Mouse (Mus musculus): ENCODE data around the gene 4930523C07Rik.

4930523C07Rik gene

DNA sequence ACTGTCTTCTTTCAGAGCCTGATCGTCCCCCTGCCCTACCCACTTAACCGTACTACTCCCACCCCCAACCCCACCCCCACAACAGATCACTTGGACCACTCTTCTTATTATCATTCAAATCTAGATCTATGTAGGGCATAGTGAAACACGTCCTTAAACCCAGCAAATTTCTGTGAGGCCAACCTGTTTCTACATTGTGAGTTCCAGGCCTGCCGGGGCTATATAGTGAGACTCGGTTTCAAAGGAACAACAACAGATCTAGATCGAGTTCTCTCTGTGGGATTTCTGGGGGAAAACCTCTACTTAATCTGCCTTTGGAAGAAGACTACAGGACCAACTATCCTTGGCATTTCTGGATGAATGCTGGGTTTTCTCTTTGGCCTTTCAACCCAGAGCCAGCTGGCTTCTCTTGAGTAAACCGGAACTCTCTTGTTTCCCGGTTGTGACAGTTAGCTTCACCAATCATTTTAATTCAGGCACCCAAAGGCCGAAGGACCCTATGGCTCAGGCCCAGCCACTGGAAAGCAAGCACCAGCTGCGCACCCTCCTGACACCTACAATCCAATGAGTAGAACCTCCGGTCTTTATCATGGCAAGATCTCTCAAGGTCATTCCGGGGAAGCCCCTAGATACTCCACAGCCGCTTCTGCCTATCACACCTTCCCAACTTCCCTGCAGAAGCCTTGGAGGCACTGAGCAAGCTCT lies 759 bp upstream of the 4930523C07Rik start:
- CTCF ChIA-PET, result interaction anchor here in 1 of 4 experiments (0.7 kb wide), 1 partner anchor 19 kb away, joined by 4 read pairs; no protein-coding TSS in a partner anchor

DNA sequence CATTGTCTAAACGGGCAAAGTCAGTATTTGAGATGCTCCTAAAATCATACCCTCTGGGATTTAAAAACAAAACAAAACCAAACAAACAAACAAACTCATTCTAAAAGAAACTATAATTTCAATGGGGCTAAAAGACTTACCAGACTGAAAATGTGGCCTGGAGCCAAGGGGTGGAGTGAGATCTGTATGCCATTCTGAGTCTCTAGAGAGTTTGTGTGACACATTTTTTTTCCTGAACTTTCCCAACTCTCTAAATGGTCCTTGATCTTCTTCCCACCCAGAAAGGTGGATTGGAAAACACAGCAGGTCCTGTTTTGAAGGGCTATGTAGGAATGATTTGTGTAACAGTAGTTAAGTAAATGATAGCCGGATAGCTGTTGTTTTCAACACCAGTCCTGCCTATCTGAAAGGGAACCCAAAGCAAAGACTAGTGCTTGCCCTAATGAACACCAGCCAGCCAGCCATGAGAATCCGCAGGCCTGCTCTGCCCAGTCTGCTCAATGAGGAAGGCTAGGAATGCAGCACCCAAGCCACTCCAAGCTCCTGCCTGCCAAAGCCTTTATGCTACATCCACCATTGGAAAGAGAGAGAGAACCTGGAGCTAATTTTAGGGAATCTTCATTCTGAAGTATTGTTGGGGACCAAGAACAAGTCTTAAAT lies 1.0 kb downstream of the 4930523C07Rik start:
- POLR2A ChIA-PET, result interaction anchor here in 2 of 4 experiments (0.6 to 1.1 kb wide), 2 partner anchors 8 to 464 kb away, joined by 4 read pairs; no protein-coding TSS in a partner anchor

More for the DNA sequence above, 759 bp upstream of the 4930523C07Rik start:
- POLR2A ChIA-PET, result interaction anchor here in 1 of 4 experiments (0.5 kb wide), 2 partner anchors 135 to 573 kb away, joined by 3 read pairs; no protein-coding TSS in a partner anchor

DNA sequence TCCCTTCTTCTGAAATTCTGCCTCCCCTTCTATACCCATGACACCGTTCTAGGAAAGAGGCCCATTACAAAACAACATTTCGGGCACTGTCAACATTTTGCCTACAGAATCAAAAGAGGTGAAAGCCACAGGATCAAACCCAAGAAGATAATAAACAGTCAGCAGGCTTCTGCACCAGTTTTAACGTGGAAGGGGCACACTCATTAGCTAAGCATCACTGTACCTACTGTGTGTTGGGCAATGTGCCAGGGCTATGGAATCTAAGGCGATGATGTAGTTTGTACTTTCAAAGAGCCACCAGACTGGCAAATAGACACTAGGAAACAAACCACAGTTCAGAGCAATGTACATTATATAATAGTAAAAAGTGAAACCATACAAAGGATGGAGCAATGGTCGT lies 1.8 kb downstream of the 4930523C07Rik start:
- ChIA-PET POLR2A (no interaction called here), CTCF (no interaction called here)

More for the DNA sequence above, 1.0 kb downstream of the 4930523C07Rik start:
- CTCF ChIA-PET, result interaction anchor here in 2 of 4 experiments (0.5 to 1.0 kb wide), 2 partner anchors 22 to 185 kb away, joined by 3 read pairs; no protein-coding TSS in a partner anchor

DNA sequence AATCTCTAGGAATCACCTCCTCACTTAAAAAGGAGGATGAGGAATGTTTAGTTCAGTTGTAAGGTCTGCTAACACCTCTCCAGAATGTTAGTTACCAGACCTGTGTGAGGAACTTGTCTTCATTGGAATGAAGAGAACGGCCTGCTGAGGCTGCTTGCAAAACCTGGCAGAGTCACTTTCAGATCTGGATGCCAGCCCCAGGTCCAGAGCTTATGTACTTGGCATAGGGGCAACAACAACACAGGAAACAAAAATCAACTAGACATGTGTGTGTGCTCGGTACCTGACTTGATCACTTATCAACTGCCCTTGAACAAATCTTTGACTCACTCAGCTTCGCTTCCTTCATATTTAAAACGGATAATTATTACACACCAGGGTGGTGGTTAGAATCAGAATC lies 2.6 kb downstream of the 4930523C07Rik start:
- ChIA-PET POLR2A (no interaction called here), CTCF (no interaction called here)

DNA sequence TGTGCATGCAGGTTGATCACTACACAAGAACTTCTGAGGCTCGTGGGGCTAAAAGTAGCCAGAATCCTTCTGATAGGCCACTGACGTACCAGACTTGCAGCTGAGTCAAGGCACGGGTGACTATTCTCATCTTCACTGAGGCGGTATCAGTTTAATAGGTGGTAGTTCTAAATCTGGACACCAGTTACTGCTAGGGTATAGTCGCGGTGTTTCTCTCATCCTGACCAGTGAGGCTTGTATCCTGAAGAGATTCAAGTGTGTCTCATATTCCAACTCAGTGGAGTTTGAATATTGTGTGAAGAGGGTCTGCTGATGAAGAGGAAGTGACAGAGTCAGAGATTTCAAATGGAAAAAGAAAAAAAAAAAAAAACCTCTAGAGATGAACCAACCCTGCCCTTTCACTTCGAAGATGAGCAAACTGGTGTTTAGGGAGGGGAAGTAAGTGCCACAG lies 3.3 kb downstream of the 4930523C07Rik start:
- ChIA-PET CTCF (no interaction called here), POLR2A (no interaction called here)

DNA sequence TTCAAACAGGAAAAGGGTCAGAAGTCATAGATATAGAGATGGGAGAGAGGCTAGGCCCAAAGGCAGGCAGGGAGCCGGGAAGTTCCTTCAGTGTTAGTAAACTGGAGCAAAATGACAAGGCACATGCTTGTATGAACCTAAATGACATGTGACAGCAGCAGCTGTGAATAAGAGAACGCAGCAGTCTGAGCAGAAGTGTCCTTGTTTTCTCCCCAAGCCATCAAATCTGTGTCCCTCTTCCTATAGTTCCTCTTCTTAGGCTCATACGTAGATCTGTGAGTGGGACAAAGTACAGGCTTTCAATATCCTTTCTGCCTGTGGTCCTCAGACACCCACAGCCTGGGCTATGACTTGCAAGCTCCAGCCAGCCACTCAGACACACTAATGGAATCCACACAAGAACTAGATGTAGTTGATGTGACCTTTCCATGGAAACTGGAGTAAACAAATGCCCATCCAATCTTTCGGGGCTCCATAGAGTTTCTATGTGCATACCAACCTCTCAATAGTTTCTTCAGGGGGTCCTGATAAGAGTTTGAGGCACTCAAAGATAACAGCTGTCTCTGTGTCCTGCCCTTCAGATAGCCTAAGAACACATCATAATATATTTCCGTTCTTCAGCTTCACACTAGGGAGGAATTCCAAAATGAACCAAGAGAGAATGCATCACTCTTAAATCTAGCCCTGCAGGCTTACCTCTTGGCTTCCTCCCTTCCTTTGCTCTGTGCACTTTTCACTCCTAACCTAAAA lies 5.1 kb downstream of the 4930523C07Rik start:
- ChIA-PET POLR2A (no interaction called here), CTCF (no interaction called here)

DNA sequence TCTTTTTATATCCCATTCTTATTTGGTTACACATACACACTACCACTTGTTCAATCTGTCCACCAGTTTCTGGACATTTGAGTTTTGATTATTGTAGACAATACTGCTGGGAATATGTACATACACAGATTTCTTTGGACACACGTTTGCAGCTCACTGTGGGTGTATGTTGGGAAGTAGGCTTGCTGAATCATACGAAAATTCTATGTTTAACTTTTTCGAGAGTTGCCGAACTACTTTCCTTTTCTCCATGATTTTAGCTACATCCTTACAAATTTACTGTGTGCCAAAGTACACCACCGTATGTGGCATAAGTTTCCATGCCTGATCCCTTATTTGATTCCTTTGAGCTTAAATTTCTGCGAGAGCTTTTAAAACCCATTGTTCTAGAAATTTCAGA lies 6.7 kb downstream of the 4930523C07Rik start:
- POLR2A ChIA-PET, result no interaction called here
- CTCF ChIA-PET, result interaction anchor here in 2 of 4 experiments (0.5 to 1.0 kb wide), 3 partner anchors 10 to 277 kb away, joined by 3 to 22 read pairs (median 3); no protein-coding TSS in a partner anchor

DNA sequence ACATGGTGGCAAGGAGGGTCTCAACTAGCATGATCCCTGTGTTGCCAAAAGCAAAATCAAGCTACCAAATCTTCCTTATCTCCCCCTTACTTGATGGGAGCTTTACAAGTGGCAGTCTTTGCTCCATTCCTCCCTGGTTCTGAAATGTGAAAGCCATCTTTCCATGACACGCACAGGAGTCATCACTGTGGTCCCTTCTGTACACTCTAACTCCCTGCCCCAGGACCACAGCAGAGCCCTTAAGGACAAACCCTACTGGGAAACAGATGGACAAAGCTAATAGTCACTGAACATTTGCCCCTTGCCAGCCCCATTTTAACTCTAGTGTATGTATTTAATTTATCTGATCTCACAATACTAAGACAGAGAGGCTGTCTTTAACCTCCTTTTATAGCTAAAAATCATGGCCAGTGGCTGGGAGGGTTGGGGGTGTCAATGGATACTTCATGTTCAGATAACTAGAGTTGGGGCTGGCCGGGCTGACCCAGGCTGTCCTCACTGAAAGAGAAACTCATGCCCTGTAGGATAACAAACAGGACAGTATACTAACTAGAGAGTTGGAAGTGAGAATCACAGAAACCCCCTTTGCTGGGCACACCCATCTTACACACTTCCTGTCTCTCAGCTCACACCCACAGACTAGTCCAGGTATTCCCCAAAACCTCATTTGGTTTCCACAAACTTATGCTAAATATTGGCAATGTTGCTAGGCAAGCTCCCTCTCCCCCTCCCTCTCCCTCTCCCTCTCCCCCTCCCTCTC lies 8.6 kb downstream of the 4930523C07Rik start:
- ChIA-PET CTCF (no interaction called here), POLR2A (interaction anchor here in 2 of 4 experiments (0.9 to 1.6 kb wide), 2 partner anchors 8 to 826 kb away, joined by 3 to 4 read pairs; no protein-coding TSS in a partner anchor)

DNA sequence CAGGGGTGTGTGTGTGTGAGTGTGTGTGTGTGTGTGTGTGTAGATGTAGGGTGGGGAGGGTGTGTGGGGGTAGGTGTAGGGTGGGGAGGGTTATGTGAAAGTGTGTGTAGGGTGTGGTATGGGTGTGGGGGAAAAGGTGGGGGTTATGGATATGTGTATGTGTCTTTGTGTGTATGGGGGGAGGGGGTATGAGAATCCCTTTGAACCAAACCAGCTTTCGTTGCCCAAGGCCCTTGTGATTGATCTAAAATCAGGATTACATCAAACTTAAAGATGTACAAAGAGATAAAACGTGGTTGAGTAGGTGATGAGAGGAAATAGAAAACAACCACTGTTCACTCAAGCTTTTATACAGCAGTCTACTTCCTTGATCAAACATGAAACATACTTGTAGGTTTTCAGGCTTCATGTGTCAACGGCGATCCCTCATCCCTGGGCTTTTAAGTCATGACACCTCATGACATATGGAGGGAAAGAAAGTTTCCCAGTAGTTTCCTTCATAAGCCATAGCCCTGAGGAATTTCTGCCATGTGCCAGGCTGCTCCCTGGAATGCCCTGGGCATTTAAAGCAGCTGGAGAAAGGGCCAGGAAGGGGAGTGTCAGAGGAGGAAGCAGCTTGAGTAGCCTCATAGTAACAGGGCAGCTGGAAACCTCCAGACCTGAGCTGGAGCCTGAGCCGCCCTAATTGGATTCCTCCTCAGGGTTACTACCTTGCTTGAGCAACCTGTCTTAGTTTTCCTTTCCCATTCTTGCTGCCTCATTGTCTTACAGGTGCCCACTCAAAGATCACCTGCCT lies 9.5 kb downstream of the 4930523C07Rik start:
- ChIA-PET POLR2A (interaction anchor here in 2 of 4 experiments (0.9 to 1.6 kb wide), 2 partner anchors 9 to 827 kb away, joined by 3 to 4 read pairs; no protein-coding TSS in a partner anchor), CTCF (no interaction called here)

DNA sequence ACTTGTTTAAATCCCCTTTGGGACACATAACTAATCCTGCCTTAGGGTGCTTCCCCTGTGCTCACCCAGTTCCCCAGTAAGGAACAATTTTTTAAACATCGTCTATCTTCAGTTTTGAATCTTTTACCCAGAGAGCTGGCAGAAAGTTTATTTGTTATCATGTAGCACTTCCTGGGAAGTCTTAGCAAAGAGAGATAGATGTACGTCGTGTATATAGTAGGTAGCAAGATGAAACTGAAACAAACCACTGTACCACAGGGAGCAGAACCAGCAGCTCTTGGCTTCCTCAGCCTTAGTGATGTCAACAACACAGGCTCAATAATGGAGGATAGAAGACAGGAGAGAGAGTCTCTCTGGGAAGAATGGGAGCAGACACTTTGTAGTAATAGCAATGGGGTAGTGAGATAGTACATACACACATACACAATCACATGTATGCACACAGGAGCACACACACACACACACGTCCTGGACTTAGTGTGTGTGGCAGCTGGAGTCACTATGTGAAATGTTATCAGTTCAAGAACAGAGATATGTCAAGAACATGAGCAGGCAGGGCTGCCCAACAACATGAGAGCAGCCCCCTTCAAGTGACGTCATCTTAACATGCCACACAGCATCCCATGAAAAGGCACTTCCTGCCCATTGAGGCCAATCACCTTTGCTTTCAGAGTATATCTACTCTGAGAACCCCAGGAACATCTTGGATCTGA lies 10.3 kb downstream of the 4930523C07Rik start:
- POLR2A ChIA-PET, result no interaction called here
- CTCF ChIA-PET, result no interaction called here

DNA sequence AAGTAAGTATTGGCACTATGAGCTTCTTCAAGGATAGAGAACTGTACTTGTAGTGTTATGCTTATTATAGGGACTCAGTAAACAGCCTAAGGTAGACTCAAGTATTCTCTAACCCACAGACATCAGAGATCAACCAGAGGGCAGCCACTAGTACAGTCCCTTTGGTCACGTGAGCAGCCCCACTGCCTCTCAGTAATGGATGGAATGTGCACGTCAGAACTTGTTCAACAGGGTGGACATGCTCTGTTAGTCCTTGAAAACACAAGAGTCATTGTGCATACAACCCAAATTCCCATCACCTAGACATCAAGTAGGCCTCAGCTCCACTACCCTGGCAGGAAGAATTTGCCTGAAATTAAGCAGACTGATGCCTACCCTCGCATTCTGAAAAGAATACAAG lies 13.5 kb downstream of the 4930523C07Rik start:
- CTCF ChIA-PET, result no interaction called here
- POLR2A ChIA-PET, result no interaction called here

DNA sequence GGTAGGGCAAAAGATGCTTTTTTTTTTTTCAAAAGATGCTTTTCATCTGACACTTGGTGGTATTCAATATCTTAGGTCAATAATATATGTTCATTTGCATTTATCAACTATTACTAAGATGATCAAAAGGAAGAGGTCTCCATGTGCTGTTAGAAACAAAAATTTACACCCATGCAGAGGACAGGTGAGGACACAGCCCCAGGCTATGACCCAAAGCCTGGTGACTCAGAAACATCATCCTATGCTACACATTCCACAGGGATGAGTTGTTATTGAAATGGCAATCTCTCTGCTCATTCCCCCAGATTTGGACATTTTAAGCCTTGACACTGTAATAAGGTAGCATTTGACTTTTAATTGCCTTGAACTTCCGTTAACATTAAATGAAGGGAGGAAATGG lies 15.7 kb downstream of the 4930523C07Rik start:
- ChIA-PET POLR2A (no interaction called here), CTCF (no interaction called here)

DNA sequence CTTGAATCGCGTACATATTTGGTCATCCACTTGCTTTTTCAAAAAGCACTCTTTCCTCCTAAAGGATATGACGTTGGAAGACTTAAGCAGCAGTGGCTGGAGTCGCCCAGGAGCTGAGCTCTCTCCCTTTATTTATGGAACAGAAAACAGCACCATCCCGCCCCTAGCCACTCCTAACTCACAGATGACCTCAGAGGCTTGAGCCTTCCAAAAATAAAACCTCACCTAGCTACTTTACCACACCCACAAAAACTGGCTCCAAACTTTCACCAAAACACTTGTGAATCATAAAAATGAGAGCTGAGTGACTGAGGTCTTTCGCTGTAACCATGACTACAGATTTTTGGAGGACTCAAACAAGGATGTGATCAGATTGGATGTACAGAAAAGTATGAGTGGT lies 16.4 kb downstream of the 4930523C07Rik start:
- ChIA-PET POLR2A (no interaction called here), CTCF (interaction anchor here in 2 of 4 experiments (0.6 to 1.1 kb wide), 5 partner anchors 10 to 1390 kb away, joined by 3 to 4 read pairs (median 3); no protein-coding TSS in a partner anchor)

DNA sequence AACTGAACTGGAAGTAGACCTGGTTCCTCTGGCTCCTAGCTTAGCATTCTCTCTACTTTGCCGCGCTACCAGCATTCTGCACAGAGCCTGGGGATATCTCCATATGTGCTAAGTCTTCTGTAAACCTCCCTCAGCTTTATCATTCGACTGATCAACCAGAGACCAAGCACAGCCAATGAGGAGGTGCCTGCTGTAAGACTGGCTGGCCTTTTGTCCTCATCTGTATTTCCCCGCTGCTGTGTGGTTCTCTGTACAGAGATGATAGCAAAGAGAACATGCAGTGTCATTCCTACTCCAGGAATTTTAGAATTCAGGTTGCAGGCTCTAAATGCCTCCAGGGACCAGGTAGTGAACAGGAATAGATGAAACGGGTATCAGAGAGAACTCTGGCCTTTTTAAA lies 17.1 kb downstream of the 4930523C07Rik start:
- ChIA-PET CTCF (interaction anchor here (0.5 to 1.2 kb wide), 6 partner anchors 11 to 666 kb away, joined by 3 to 7 read pairs (median 3); no protein-coding TSS in a partner anchor), POLR2A (no interaction called here)

DNA sequence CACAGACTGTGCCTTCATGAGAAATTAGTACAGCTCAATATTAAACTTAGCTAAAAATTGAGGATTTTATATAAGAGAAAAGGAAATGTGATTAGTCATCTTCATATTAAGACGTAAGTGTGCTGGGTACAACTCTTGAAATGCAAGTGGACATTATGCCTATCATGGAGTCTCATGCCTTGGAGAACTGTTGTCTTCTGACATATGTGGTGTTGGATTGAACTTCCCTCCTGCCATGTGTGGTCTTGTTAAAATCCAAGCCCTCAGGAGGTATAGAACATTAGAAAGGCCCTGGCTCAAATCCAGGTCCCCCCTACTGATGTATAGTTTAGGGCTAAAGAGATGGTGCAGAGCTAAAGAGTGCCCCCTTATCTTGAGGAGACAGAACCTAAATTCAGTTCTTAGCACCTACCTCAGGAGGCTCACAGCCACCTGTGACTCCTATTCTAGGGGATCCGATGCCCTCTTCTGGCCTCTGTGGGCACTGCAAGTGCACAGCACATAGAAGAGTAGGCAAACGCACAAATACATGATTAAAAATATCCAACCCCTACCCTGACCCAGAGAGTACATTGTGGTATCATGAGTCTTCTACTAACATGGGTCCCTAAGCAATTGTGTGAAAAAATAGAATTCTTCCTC lies 17.7 kb downstream of the 4930523C07Rik start:
- POLR2A ChIA-PET, result no interaction called here
- CTCF ChIA-PET, result interaction anchor here (0.5 to 1.2 kb wide), 5 partner anchors 19 to 666 kb away, joined by 3 to 7 read pairs (median 3); no protein-coding TSS in a partner anchor

DNA sequence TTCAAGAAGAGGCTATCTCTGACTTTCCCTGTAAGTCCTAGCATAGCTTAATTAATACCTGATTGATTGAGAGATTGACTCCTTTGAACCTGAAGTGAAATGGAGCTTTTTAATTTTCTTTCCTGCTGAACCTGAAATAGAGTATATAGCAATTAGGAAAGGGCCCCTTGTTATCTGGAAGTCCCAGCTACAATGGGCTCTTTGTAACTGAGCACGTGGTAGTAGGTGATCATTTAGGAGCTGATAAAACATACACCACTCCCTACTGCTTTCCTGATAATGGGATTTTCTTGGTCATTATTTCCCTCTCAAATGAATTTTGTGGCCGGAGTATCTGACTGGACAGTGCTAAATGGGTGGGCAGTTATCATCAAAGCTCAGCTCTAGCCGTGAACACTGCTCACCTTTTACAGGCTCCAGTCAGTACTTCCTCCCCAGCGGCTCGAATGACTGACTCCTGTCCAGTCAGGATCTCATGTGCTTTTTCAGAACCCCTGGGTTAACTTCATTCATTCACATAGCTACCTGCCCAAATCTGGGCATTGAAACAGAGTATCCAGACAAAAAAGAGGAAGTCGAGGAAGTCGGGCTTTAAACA lies 20.5 kb downstream of the 4930523C07Rik start:
- CTCF ChIA-PET, result interaction anchor here in 2 of 4 experiments (0.7 to 1.1 kb wide), 2 partner anchors 16 to 278 kb away, joined by 3 read pairs; no protein-coding TSS in a partner anchor
- POLR2A ChIA-PET, result no interaction called here
